Mouse (Mus musculus): Measurements from ENCODE around the gene Dapp1. TPM values are rescaled to one million over a fixed set of nuclear protein-coding genes. Genes with fewer than 3 reads are reported as not detected.

The Dapp1 gene
- polyA plus RNA-seq, 1 experiment from 2014 or later: 23.2 TPM

GRCm38 (mm10) chr3:137896386-137896785 is 85.0 kb downstream of the Dapp1 start:
- 79% methylated on average over 4 of the region's 4 CpGs for WGBS

GRCm38 (mm10) chr3:137895196-137895595 is 86.1 kb downstream of the Dapp1 start:
- H3K4me1 ChIP-seq (replicated peaks): no peaks in the 10 kb centered on the region
- H3K4me2 ChIP-seq (replicated peaks): no peak overlapping the region
- H3K27me3 ChIP-seq (replicated peaks): no peaks in the 10 kb centered on the region
- no peak overlapping the region for H3K4me3 ChIP-seq (replicated peaks)
- WGBS: 89% methylated on average over 3 of the region's 3 CpGs
- H3K9me3 ChIP-seq: no peaks in the 10 kb centered on the region
- no peak overlapping the region for H3K9ac ChIP-seq
- peaks cover 2% of the 10 kb centered on the region; the same call in 1 of the 2 replicates for H3K36me3 ChIP-seq
- H3K27ac ChIP-seq: no peak overlapping the region
- ATAC-seq: no peak

More at GRCm38 (mm10) chr3:137896386-137896785, 85.0 kb downstream of the Dapp1 start:
- H3K27me3 ChIP-seq (replicated peaks): no peaks in the 10 kb centered on the region
- H3K27ac ChIP-seq: no peak overlapping the region
- no peak overlapping the region for H3K9ac ChIP-seq
- H3K4me1 ChIP-seq (replicated peaks): no peaks in the 10 kb centered on the region
- ATAC-seq: no peak
- no peaks in the 10 kb centered on the region for H3K9me3 ChIP-seq
- 0 out of 2 replicates have a peak, but pooled peaks cover 2% of the 10 kb centered on the region for H3K36me3 ChIP-seq
- H3K4me2 ChIP-seq (replicated peaks): no peak overlapping the region
- H3K4me3 ChIP-seq (replicated peaks): no peak overlapping the region

GRCm38 (mm10) chr3:137893789-137894188 is 87.6 kb downstream of the Dapp1 start:
- H3K9me3 ChIP-seq: no peaks in the 10 kb centered on the region
- H3K36me3 ChIP-seq: peaks cover 9% of the 10 kb centered on the region; the same call in 1 of the 2 replicates
- no peak for ATAC-seq
- no peaks in the 10 kb centered on the region for H3K4me1 ChIP-seq (replicated peaks)
- H3K27me3 ChIP-seq (replicated peaks): no peaks in the 10 kb centered on the region
- WGBS: 90% methylated on average over 4 of the region's 4 CpGs
- H3K4me3 ChIP-seq (replicated peaks): no peak overlapping the region
- no peak overlapping the region for H3K4me2 ChIP-seq (replicated peaks)
- no peak overlapping the region for H3K9ac ChIP-seq
- no peak overlapping the region for H3K27ac ChIP-seq

GRCm38 (mm10) chr3:137892118-137892517 is 89.2 kb downstream of the Dapp1 start:
- Histone ChIP-seq H3K4me3 (replicated peaks) (no peak overlapping the region), H3K4me1 (replicated peaks) (no peaks in the 10 kb centered on the region), H3K27me3 (replicated peaks) (no peaks in the 10 kb centered on the region), H3K9ac (no peak overlapping the region), H3K9me3 (no peaks in the 10 kb centered on the region), H3K27ac (no peak overlapping the region), H3K4me2 (replicated peaks) (no peak overlapping the region), H3K36me3 (peaks cover 8% of the 10 kb centered on the region; the same call in 1 of the 2 replicates)
- no peak for ATAC-seq
- WGBS: 94% methylated on average over 4 of the region's 4 CpGs

GRCm38 (mm10) chr3:137891089-137891488 is 90.3 kb downstream of the Dapp1 start:
- Histone ChIP-seq H3K36me3 (peaks cover 8% of the 10 kb centered on the region; the same call in 1 of the 2 replicates), H3K4me1 (replicated peaks) (no peaks in the 10 kb centered on the region), H3K9ac (no peak overlapping the region), H3K9me3 (no peaks in the 10 kb centered on the region), H3K4me2 (replicated peaks) (no peak overlapping the region), H3K27me3 (replicated peaks) (no peaks in the 10 kb centered on the region), H3K4me3 (replicated peaks) (no peak overlapping the region), H3K27ac (no peak overlapping the region)
- no peak for ATAC-seq
- WGBS: 84% methylated on average over 3 of the region's 3 CpGs

GRCm38 (mm10) chr3:137887961-137888360 is 93.4 kb downstream of the Dapp1 start:
- WGBS: 77% methylated on average over 7 of the region's 7 CpGs
- no peaks in the 10 kb centered on the region for H3K9me3 ChIP-seq

GRCm38 (mm10) chr3:137881093-137881492 is 100.3 kb downstream of the Dapp1 start:
- no peaks in the 10 kb centered on the region for H3K27me3 ChIP-seq (replicated peaks)
- no peak overlapping the region for H3K4me2 ChIP-seq (replicated peaks)
- H3K4me3 ChIP-seq (replicated peaks): no peak overlapping the region
- H3K36me3 ChIP-seq: no peaks in the 10 kb centered on the region
- H3K9me3 ChIP-seq: no peaks in the 10 kb centered on the region
- no peak overlapping the region for H3K27ac ChIP-seq
- H3K4me1 ChIP-seq (replicated peaks): no peaks in the 10 kb centered on the region
- WGBS: 90% methylated on average over 5 of the region's 5 CpGs
- no peak overlapping the region for H3K9ac ChIP-seq
- no peak for ATAC-seq

More at GRCm38 (mm10) chr3:137887961-137888360, 93.4 kb downstream of the Dapp1 start:
- peaks cover 8% of the 10 kb centered on the region; the same call in 1 of the 2 replicates for H3K36me3 ChIP-seq
- no peak for ATAC-seq
- H3K27me3 ChIP-seq (replicated peaks): no peaks in the 10 kb centered on the region
- H3K4me1 ChIP-seq (replicated peaks): no peaks in the 10 kb centered on the region
- H3K4me2 ChIP-seq (replicated peaks): no peak overlapping the region
- H3K4me3 ChIP-seq (replicated peaks): no peak overlapping the region
- H3K9ac ChIP-seq: no peak overlapping the region
- H3K27ac ChIP-seq: no peak overlapping the region

Other genes starting within 250 kb of the Dapp1 start
- gene H2afz, start 117.1 kb downstream of the Dapp1 start, polyA plus RNA-seq (2015; fragmentation: Nextera tagmentation; extraction: Ambion mirVana): 1,494 and 1,747 TPM in 2 replicates
- gene Dnajb14, start 113.9 kb downstream of the Dapp1 start, polyA plus RNA-seq (2015; fragmentation: Nextera tagmentation; extraction: Ambion mirVana): 13.5 and 14.0 TPM in 2 replicates
- 135 and 139 TPM in 2 replicates for gene Lamtor3, start 63.0 kb downstream of the Dapp1 start, polyA plus RNA-seq (2015; fragmentation: Nextera tagmentation; extraction: Ambion mirVana)
- gene 1110002E22Rik, start 83.5 kb upstream of the Dapp1 start, polyA plus RNA-seq (2015; fragmentation: Nextera tagmentation; extraction: Ambion mirVana): 0.14 and 0.18 TPM in 2 replicates
- gene Gm5105, start 85.8 kb upstream of the Dapp1 start, polyA plus RNA-seq (2015; fragmentation: Nextera tagmentation; extraction: Ambion mirVana): 0.24 and 0.31 TPM in 2 replicates
- 8.8 and 12.9 TPM in 2 replicates for gene Trmt10a, start 161.9 kb upstream of the Dapp1 start, polyA plus RNA-seq (2015; fragmentation: Nextera tagmentation; extraction: Ambion mirVana)
- 228 and 249 TPM in 2 replicates for gene Mttp, start 163.4 kb upstream of the Dapp1 start, polyA plus RNA-seq (2015; fragmentation: Nextera tagmentation; extraction: Ambion mirVana)
- 0.20 TPM in 1 of 2 replicates, not detected in the other for gene 4930579F01Rik, start 212.3 kb upstream of the Dapp1 start, polyA plus RNA-seq (2015; fragmentation: Nextera tagmentation; extraction: Ambion mirVana)
- gene Adh7, start 236.2 kb upstream of the Dapp1 start, polyA plus RNA-seq (2015; fragmentation: Nextera tagmentation; extraction: Ambion mirVana): 0.21 and 0.30 TPM in 2 replicates

Data from intestine, embryonic 15.5 days (tissue).